Mouse (Mus musculus): ENCODE data around the gene Celf1. TPM values are rescaled to one million over a fixed set of nuclear protein-coding genes. Genes with fewer than 3 reads are reported as not detected.

Celf1 gene
- polyA plus RNA-seq, 1 experiment from 2014 or later, result 81.3 TPM

- H3K4me2 ChIP-seq (ENCODE audit: low read depth, low read length), result no peak overlapping the region
- H3K27ac ChIP-seq (replicated peaks; ENCODE audit: low read depth, low read length), result no peak overlapping the region
- ATAC-seq (replicated peaks; ENCODE audit: insufficient number of reproducible peaks, low FRiP score, low TSS enrichment, low read depth) (no peak), DNase-seq (ENCODE audit: low spot score) (no peak)
- H3K36me3 ChIP-seq (replicated peaks; ENCODE audit: control insufficient read depth, insufficient read depth, low read depth, low read length), result no peaks in the 10 kb centered on the region
- no peaks in the 10 kb centered on the region for H3K9me3 ChIP-seq (replicated peaks; ENCODE audit: control insufficient read depth, low read length)
- no peak overlapping the region for H3K9ac ChIP-seq (replicated peaks; ENCODE audit: low read length)
- no peaks in the 10 kb centered on the region for H3K27me3 ChIP-seq (ENCODE audit: control insufficient read depth, insufficient read depth, low read length)
- 93% methylated on average over 2 of the region's 2 CpGs for WGBS
- H3K4me3 ChIP-seq (ENCODE audit: low read depth, low read length), result no peak overlapping the region
- H3K4me1 ChIP-seq (ENCODE audit: control insufficient read depth, insufficient read depth, low read length), result no peaks in the 10 kb centered on the region
Observed at GRCm38 (mm10) chr2:90965466-90966080, 25.4 kb downstream of the Celf1 start.

DNA sequence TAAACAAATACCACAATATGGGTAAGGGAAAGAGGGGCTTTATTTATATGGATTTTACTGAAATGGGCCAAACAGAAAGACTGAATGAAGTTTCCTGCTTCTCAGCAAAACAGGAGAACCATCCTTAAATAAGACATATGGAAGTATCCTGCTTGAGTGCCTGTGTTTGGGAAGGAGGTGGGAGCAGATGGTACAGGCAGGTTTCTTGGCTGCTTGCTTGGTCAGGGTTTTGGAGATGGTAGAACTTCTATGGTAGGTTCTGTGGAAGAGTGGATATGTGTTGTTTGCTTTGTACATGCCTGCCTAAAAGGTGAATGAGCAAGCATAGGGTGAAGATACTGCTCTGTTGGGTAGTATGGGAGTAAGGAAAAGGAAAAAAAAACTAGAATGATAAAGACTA is 30.4 kb downstream of the Celf1 start:
- Histone ChIP-seq H3K4me3 (ENCODE audit: low read depth, low read length) (no peak overlapping the region), H3K4me1 (ENCODE audit: control insufficient read depth, insufficient read depth, low read length) (no peaks in the 10 kb centered on the region), H3K4me2 (ENCODE audit: low read depth, low read length) (no peak overlapping the region), H3K27me3 (ENCODE audit: control insufficient read depth, insufficient read depth, low read length) (no peaks in the 10 kb centered on the region), H3K27ac (replicated peaks; ENCODE audit: low read depth, low read length) (no peak overlapping the region), H3K9me3 (replicated peaks; ENCODE audit: control insufficient read depth, low read length) (no peaks in the 10 kb centered on the region), H3K36me3 (replicated peaks; ENCODE audit: control insufficient read depth, insufficient read depth, low read depth, low read length) (no peaks in the 10 kb centered on the region), H3K9ac (replicated peaks; ENCODE audit: low read length) (no peak overlapping the region)
- ATAC-seq (replicated peaks; ENCODE audit: insufficient number of reproducible peaks, low FRiP score, low TSS enrichment, low read depth), result no peak
- no peak for DNase-seq (ENCODE audit: low spot score)

DNA sequence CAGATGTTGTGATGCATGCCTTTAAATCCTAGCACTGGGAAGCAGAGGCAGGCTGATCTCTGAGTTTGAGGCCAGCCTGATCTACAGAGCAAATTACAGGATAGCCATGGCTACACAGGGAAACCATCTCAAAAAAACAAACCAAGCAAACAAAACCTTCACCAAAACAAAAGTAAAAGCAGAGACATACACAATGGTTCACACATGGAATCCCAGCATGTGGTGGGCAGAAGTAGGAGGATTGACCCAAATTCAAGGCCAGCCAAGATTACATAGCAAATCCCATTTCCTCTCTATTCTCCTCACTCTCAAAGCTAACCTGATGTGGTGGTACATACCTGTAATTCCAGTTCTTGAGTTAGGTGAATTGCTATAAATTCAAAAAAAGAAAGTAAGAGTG is 33.9 kb downstream of the Celf1 start:
- DNase-seq (ENCODE audit: low spot score), result no peak
- no peak overlapping the region for H3K4me3 ChIP-seq (ENCODE audit: low read depth, low read length)
- no peaks in the 10 kb centered on the region for H3K9me3 ChIP-seq (replicated peaks; ENCODE audit: control insufficient read depth, low read length)
- H3K27me3 ChIP-seq (ENCODE audit: control insufficient read depth, insufficient read depth, low read length), result no peaks in the 10 kb centered on the region
- H3K9ac ChIP-seq (replicated peaks; ENCODE audit: low read length), result no peak overlapping the region
- H3K27ac ChIP-seq (replicated peaks; ENCODE audit: low read depth, low read length), result no peak overlapping the region
- H3K4me1 ChIP-seq (ENCODE audit: control insufficient read depth, insufficient read depth, low read length), result no peaks in the 10 kb centered on the region
- H3K36me3 ChIP-seq (replicated peaks; ENCODE audit: control insufficient read depth, insufficient read depth, low read depth, low read length), result peaks cover 3% of the 10 kb centered on the region; the same call in 1 of the 2 replicates
- ATAC-seq (replicated peaks; ENCODE audit: insufficient number of reproducible peaks, low FRiP score, low TSS enrichment, low read depth), result no peak
- no peak overlapping the region for H3K4me2 ChIP-seq (ENCODE audit: low read depth, low read length)

DNA sequence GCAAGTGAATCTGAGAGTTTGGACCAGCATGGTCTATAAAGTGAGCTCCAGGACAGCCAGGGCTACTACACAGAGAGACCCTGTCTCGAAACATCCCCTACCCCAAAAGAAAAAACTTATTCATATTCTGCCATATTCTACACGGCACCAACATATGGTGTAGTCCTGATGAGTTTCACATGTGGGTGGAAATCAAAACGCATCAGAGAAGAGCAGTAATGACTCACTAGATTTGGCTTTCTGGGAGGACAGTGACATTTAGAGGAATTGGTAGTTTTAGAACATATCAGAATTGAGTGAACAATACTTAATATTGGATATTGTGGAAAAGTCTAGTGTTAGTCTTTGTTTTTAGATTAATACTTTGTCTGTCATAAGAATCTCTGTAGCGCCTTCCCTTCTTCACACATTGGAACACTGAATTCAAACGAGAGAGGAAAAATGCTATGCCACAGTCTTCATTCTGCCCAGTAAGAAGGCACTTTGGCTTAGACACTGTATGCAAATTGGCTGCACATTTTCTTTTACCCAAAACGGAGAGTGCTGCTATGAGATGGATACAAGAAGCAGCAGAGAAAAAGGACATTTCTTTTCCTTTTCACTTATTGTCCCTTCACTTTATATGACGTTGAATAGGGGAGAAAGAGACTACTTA is 35.1 kb downstream of the Celf1 start:
- Histone ChIP-seq H3K9ac (replicated peaks; ENCODE audit: low read length) (no peak overlapping the region), H3K4me1 (ENCODE audit: control insufficient read depth, insufficient read depth, low read length) (no peaks in the 10 kb centered on the region), H3K4me3 (ENCODE audit: low read depth, low read length) (no peak overlapping the region), H3K27ac (replicated peaks; ENCODE audit: low read depth, low read length) (no peak overlapping the region), H3K9me3 (replicated peaks; ENCODE audit: control insufficient read depth, low read length) (no peaks in the 10 kb centered on the region), H3K4me2 (ENCODE audit: low read depth, low read length) (no peak overlapping the region), H3K36me3 (replicated peaks; ENCODE audit: control insufficient read depth, insufficient read depth, low read depth, low read length) (peaks cover 3% of the 10 kb centered on the region; the same call in 1 of the 2 replicates), H3K27me3 (ENCODE audit: control insufficient read depth, insufficient read depth, low read length) (no peaks in the 10 kb centered on the region)
- 84% methylated on average over 7 of the region's 7 CpGs for WGBS
- no peak for DNase-seq (ENCODE audit: low spot score)
- ATAC-seq (replicated peaks; ENCODE audit: insufficient number of reproducible peaks, low FRiP score, low TSS enrichment, low read depth), result no peak

DNA sequence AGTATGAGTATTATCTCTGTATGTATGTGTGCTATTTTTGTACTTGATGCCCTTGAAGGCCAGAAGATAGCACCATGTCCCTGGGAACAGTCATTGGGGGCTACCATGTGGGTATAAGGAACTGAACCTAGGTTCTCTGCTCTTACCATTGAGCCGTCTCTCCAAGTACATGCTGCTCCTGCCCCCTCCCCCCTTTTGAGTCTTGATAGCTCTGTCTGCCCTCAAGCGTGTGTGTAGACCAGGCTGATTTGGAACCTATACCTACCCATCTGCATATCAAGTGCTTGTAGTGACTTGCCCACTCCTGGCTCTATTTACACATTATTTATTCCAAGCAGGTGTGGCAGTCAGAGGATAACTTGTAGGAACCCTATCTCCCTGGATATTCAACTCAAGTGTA is 36.4 kb downstream of the Celf1 start:
- Histone ChIP-seq H3K4me2 (ENCODE audit: low read depth, low read length) (no peak overlapping the region), H3K9me3 (replicated peaks; ENCODE audit: control insufficient read depth, low read length) (no peaks in the 10 kb centered on the region), H3K36me3 (replicated peaks; ENCODE audit: control insufficient read depth, insufficient read depth, low read depth, low read length) (peaks cover 3% of the 10 kb centered on the region; the same call in 1 of the 2 replicates), H3K4me3 (ENCODE audit: low read depth, low read length) (no peak overlapping the region), H3K27me3 (ENCODE audit: control insufficient read depth, insufficient read depth, low read length) (no peaks in the 10 kb centered on the region), H3K9ac (replicated peaks; ENCODE audit: low read length) (no peak overlapping the region), H3K4me1 (ENCODE audit: control insufficient read depth, insufficient read depth, low read length) (no peaks in the 10 kb centered on the region), H3K27ac (replicated peaks; ENCODE audit: low read depth, low read length) (no peak overlapping the region)
- 80% methylated on average over 2 of the region's 2 CpGs for WGBS
- DNase-seq (ENCODE audit: low spot score) (no peak), ATAC-seq (replicated peaks; ENCODE audit: insufficient number of reproducible peaks, low FRiP score, low TSS enrichment, low read depth) (no peak)

DNA sequence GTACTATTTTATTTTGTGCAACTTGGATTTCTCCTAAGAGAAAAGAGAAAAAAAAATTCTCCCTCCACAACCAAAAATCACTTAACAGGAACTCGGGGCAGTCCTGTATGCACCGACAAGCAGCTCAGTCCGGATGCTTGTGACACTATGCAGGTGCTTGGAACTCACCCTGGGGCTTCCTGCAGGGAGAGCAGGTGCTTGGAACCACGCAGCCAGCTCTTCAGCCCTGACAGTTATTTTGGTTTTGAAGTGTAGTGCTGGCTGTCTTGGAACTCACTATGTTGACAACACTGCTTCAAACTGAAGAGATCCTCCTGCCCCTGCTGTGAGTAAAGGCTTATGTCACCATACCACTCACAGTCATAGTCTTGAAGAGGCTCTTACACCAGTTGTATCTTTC is 37.1 kb downstream of the Celf1 start:
- WGBS, result 84% methylated on average over 4 of the region's 4 CpGs
- H3K36me3 ChIP-seq (replicated peaks; ENCODE audit: control insufficient read depth, insufficient read depth, low read depth, low read length), result peaks cover 3% of the 10 kb centered on the region; the same call in 1 of the 2 replicates

GRCm38 (mm10) chr2:90986055-90986454 is 45.9 kb downstream of the Celf1 start:
- H3K4me2 ChIP-seq (ENCODE audit: low read depth, low read length), result no peak overlapping the region
- no peak overlapping the region for H3K4me3 ChIP-seq (ENCODE audit: low read depth, low read length)
- no peaks in the 10 kb centered on the region for H3K4me1 ChIP-seq (ENCODE audit: control insufficient read depth, insufficient read depth, low read length)
- no peaks in the 10 kb centered on the region for H3K9me3 ChIP-seq (replicated peaks; ENCODE audit: control insufficient read depth, low read length)
- no peak overlapping the region for H3K27ac ChIP-seq (replicated peaks; ENCODE audit: low read depth, low read length)
- WGBS, result 87% methylated on average over 3 of the region's 3 CpGs
- ATAC-seq (replicated peaks; ENCODE audit: insufficient number of reproducible peaks, low FRiP score, low TSS enrichment, low read depth), result no peak
- DNase-seq (ENCODE audit: low spot score), result no peak
- no peaks in the 10 kb centered on the region for H3K36me3 ChIP-seq (replicated peaks; ENCODE audit: control insufficient read depth, insufficient read depth, low read depth, low read length)
- H3K27me3 ChIP-seq (ENCODE audit: control insufficient read depth, insufficient read depth, low read length), result no peaks in the 10 kb centered on the region
- H3K9ac ChIP-seq (replicated peaks; ENCODE audit: low read length), result no peak overlapping the region

More for the DNA sequence above, 37.1 kb downstream of the Celf1 start:
- no peaks in the 10 kb centered on the region for H3K4me1 ChIP-seq (ENCODE audit: control insufficient read depth, insufficient read depth, low read length)
- no peak for DNase-seq (ENCODE audit: low spot score)
- H3K9me3 ChIP-seq (replicated peaks; ENCODE audit: control insufficient read depth, low read length), result no peaks in the 10 kb centered on the region
- H3K4me2 ChIP-seq (ENCODE audit: low read depth, low read length), result no peak overlapping the region
- no peak overlapping the region for H3K27ac ChIP-seq (replicated peaks; ENCODE audit: low read depth, low read length)
- no peak overlapping the region for H3K9ac ChIP-seq (replicated peaks; ENCODE audit: low read length)
- no peak for ATAC-seq (replicated peaks; ENCODE audit: insufficient number of reproducible peaks, low FRiP score, low TSS enrichment, low read depth)
- H3K4me3 ChIP-seq (ENCODE audit: low read depth, low read length), result no peak overlapping the region
- H3K27me3 ChIP-seq (ENCODE audit: control insufficient read depth, insufficient read depth, low read length), result no peaks in the 10 kb centered on the region

DNA sequence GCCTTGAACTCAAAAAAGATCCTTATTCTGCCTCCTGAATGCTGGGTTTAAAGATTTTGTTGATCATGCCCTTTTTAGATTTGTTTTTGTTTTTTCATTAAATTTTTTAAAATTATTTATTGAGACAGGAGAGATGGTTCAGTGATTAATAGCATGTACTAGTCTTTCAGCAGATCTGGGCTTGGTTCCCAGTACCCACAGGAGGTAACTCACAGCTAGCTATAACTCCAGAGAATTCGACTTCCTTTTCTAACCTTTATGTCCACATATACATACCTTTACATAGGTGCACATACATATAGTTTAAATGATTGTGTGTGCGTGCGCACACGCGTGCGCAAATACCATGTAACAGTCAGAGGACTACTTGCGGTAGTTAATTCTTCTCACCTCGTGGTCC is 68.4 kb downstream of the Celf1 start:
- H3K4me1 ChIP-seq (ENCODE audit: control insufficient read depth, insufficient read depth, low read length), result no peaks in the 10 kb centered on the region
- no peak overlapping the region for H3K4me2 ChIP-seq (ENCODE audit: low read depth, low read length)
- 96% methylated on average over 8 of the region's 8 CpGs for WGBS
- H3K9me3 ChIP-seq (replicated peaks; ENCODE audit: control insufficient read depth, low read length), result no peaks in the 10 kb centered on the region
- H3K9ac ChIP-seq (replicated peaks; ENCODE audit: low read length), result no peak overlapping the region
- H3K27me3 ChIP-seq (ENCODE audit: control insufficient read depth, insufficient read depth, low read length), result no peaks in the 10 kb centered on the region
- no peak for ATAC-seq (replicated peaks; ENCODE audit: insufficient number of reproducible peaks, low FRiP score, low TSS enrichment, low read depth)
- peaks cover 13% of the 10 kb centered on the region for H3K36me3 ChIP-seq (replicated peaks; ENCODE audit: control insufficient read depth, insufficient read depth, low read depth, low read length)
- DNase-seq (ENCODE audit: low spot score), result no peak
- no peak overlapping the region for H3K27ac ChIP-seq (replicated peaks; ENCODE audit: low read depth, low read length)
- H3K4me3 ChIP-seq (ENCODE audit: low read depth, low read length), result no peak overlapping the region
